Mouse (Mus musculus) kidney, adult 18-20 months (tissue): Measurements from ENCODE around the gene Trim8.

Experiments used
- DNase-seq: peaks from one replicate; pipeline ENCODE4 v3.0.0; 2021

Trim8 gene

DNA sequence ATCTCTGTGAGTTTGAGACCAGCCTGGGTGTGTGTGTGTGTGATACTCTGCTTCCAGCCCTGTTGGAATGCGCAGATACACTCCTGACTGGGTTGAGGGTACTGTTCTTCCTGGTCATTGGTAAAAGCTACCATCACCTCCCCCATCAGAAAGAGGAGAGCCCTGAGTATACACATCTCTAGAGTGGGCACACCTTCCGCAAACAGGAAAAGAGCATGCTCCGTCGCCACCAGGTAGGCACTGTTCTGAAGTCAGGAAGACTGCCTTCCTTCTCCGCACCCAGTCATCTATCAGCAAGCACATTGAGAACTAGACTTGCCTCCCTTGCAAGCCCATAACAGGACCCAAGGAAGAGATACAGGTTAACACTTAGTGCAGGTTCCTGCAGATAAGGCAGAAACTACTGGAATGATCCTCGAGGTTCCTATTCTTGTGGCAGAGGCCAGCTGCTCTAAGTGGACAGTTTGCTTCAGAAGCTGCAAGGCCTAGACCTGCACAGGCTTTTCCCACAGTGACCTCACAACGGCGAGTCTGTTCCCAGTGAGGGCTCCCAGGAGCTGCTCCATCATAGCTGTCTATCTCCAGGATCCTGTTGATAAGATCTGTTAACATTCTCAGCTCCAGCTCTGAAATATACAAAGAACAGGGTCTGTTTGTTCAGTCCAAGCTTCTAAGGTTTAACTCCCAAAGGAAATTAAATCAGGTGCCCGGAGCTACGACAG is 20.7 kb upstream of the Trim8 start:
- DNase-seq: no peak

DNA sequence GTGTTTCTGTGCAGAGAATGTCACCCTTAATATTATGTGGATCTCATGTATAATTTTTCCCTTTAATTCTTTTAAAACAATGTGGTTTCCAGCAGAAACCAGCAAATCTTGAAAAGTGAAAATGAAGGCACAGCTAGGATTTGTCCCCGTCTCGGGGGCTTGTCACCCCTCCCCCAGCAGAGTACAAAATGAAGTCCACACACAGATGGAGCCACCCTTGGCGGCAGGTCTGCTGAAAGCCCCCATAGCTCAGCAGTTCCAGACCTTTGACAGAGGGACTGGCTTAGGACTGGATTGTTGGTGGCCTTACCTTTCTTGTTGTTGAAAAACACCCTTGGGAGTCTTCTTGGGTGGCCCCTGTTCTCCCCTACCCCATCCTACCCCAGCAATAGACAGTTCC is 20.1 kb upstream of the Trim8 start:
- no peak for DNase-seq

DNA sequence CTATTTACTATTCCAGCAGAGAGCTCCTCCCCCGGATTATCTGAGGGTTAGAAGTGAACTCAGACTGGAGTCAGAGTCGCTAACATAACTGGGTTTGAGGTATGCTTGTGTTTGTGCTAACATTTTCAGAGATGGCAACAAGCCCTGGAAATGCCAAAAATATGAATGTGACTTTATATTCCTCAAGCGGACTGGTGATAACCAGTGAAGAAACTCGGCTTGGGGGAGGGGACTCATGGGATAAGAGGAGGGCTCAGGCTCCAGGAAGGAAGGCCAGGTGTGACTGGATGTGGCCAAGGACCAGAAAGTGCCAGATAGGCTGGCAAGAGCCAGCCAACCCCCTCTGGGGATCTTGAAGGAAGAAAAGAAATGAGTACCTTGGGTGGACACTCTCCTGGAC is 19.7 kb upstream of the Trim8 start:
- DNase-seq: no peak

DNA sequence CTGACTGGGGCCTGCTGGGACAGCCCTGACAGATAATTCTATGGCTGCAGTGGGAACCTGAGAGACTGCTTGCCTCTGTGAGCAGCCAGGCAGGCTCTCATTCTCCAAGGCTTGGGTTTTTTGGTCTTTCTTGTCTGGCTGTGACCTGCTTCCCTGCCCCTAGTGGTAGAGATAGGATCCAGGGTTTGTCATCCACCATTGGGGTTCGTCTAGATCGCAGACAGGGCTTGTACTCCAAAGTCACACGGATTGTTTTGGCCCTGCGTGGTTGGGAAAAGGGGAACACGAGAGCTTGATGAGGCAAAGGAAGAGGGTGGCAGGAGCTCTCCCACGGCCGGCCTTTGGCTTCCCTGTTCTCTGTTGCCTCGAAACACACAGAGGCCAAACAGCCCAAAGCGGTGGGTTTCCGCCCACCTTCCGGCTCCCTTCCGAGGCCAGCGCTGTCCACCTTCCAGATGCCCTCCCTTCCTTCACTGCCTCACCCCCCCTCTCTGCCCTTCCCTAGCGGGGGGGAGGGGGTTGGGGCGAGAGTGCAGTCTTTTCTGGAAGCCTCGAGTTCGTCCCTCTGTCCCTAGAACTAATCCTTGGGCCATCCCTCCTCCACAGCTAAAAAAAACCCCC is 18.5 kb upstream of the Trim8 start:
- no peak for DNase-seq

DNA sequence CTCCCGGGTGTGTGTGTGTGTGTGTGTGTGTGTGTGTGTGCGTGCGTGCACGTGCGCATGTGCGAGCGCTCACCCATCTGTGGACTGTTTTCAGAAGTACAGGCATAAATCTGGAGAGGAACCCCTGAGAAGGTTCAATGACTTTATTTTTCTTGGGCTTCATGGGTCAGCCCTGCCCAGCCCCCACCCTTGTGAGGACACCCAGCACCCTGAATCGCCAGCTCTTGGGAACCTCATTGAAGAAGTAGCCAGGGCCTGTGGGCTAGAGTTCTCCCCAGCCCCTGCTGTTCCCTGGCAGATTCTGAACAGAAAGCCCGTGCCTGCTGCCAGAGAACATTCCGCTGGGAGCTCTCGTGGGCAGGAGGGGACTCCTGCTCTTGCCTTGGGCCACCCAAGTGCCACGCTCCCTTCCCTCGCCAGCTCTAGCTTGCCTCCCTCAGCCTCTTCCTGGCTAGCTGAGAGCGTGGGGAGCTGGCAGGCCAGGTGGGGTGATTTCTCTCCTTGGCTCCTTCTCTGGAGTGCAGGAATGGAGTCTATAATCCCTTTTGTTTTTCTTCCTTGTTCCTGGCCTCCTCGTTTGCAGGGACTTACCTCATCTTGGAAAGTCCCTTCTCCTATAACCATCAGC is 17.7 kb upstream of the Trim8 start:
- DNase-seq: peak; percentile 63

DNA sequence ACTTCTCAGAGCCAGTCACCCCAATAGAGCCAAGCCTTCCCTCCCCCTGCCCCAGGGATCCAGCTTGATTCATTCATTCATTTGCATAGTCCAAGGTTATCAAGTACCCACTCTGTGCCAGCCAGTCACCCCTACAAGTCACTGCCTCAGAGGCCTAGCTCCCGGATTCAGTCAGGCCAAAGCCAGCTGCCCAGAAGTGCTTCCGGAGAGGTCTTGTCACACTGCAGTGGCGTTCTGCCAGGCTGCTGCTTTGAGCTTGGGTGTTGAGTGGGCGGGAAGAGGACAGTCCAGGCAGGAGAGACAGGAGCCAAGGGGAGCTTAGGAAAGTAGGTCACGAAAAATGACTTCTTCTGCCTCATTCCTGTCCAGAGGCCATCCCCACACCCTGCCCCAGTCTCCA is 17.0 kb upstream of the Trim8 start:
- DNase-seq: peak; percentile 82

DNA sequence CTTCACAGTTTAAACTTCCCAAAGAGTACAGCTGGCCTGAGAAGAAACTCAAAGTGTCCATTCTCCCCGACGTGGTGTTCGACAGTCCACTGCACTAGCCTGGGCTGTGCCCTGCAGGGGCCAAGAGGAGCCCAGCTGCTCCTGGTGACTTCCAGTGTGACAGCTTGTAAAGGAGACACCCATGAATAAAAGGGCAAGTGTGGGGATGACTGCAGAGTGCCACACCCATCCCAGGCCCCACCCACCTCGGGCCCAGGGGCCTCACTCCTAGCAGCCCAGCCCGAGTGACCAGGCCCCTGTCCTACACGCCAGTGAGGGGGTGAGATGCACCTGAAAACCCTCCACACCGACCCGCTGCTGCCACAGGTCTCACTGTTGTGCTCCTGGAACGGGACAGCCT is 15.7 kb upstream of the Trim8 start:
- DNase-seq: no peak

DNA sequence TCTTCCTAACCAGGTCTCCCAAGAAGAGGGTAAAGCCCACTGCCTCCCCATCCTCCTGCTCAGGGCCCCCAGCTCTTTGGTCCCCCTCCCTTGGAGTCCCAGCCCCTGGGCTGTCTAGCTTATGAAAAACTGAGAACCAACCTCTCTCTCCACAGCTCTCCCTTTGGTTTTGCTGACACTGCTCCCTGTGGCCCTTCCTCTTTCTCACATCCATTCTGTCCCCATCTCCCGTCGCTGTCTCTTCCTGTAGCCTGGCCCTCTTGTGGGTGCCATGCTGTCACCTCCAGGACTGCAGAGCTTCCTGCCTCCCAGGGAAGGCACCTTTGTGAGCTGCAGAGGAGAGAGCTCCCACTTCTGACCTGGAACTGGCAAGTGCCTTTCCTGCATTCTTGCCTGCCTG is 14.8 kb upstream of the Trim8 start:
- no peak for DNase-seq

DNA sequence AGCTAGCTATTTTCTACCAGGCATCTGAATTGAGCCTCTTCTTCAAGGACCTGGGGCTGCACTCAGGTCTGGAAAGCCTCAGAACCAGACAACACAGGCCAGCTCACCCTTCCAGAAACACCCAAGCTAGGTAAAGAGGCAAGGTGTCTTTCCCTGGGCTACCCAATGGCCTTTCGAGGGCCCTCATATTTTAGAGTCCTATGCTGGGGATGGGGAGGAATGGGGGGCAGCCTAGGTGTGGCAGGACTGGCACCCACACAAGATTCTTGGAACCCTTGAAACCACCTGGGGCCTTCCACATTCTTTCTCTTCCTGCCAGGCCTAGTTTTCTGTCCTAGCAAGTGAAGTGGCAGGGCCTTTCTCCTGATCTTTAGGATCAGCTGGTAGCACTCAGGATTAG is 12.1 kb upstream of the Trim8 start:
- DNase-seq: no peak

DNA sequence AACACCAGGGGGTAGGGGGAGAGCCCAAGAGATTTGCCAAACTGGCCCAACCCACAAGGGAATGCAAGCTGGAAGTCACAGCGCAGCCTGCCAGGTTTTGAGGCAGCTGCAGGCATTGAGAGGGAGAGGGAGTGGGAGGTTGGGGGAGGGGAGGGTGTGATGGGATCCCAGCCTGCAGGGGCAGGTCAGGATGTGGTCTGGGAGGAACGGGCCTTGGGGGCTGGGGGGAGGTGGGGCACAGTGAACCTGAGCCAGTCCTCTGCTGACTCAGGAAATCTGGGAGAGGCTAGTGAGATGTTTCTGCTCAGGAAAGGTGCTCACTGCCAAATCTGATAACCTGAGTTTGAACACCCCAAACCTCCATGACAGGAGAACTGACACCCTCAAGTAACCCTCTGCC is 10.9 kb upstream of the Trim8 start:
- DNase-seq: no peak

DNA sequence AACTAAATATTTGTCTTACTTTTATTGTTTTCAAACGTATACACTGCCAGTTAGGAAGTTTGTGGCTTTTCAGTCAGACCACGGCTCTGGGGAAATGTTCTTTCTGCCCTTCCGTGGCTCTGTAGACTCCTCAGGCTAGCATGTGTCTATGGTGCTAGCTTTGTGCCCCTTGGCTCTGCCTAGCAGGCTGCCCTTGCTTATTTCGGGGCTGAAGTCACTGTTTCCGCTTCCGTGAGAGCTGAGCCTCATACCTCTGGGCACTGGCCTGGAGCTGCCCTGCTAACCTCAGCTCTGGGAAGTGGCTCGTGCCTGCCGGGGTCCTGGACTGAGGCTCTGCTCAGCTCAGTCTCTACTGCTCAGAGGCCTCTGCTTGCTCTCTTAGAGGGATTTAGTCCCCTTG is 6.4 kb upstream of the Trim8 start:
- DNase-seq: no peak

DNA sequence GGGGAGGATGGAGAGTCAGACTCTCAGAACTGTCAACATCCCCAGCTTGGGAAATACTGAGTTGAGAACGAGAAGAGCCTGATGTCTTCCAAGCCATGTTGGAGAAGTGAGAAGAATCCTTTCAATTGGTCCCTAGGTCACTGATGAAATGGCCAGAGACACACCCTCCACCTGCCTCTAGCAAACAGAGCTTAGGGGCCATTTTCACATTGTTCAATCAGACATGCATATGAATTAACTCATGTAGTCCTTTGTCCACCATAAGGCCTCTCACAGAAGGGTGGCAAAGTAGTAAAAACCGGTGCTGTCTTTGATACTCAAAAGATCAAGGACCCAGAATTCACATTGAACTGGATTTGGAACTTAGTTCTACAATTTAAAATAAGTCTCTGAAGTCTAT is 4.3 kb upstream of the Trim8 start:
- DNase-seq: no peak

DNA sequence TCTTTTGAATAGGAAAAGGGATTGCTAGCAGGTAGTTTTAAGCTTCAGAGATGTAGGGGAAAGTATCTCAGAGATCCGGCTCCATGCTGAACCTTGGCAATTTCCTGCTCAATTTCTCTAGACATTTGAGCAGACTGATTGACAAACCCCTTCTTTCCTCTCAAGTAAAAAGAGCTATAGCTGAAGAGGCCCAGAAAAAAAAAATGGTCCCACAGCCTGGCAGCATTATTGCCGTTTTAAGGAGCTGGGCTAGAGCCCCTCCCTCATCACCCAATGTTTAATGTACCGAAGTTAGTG is 2.0 kb upstream of the Trim8 start:
- no peak for DNase-seq

DNA sequence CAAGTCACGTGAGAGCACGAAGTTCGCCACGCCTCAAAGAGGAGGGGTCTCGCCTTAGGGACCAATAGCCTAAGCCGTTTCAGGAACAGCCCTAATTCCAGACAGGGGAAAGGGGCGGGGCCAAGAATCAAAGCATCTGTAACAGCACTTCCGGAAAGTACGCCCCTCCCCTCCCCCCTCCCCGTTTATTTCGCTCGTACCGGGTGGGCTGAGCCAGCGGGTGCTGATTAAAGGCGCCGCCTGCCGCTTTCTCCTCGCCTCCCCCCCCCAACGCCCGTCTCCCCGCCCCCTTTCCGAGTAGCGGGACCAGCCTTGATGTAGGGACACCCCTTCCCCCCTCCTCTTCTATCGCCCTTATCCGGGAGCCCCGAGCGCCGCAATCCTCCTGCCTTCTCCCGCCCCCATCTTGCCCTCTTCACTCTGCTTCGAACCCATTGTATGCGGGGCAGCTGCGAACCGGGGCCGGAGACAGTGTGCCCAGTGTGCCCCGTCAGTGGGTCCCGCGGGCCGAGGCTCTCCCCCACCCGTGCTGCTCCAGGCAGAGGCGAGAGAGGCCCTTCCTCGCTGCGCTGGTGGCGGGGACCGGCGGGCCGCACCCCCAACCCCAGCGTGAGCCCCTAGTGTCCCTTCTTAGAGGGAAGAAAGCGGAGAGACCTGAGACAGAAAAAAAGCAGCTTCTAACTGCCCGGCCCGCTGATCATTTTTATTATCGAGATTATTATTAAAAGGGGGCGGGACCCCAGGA is 1.5 kb upstream of the Trim8 start:
- peak; percentile 97 for DNase-seq

DNA sequence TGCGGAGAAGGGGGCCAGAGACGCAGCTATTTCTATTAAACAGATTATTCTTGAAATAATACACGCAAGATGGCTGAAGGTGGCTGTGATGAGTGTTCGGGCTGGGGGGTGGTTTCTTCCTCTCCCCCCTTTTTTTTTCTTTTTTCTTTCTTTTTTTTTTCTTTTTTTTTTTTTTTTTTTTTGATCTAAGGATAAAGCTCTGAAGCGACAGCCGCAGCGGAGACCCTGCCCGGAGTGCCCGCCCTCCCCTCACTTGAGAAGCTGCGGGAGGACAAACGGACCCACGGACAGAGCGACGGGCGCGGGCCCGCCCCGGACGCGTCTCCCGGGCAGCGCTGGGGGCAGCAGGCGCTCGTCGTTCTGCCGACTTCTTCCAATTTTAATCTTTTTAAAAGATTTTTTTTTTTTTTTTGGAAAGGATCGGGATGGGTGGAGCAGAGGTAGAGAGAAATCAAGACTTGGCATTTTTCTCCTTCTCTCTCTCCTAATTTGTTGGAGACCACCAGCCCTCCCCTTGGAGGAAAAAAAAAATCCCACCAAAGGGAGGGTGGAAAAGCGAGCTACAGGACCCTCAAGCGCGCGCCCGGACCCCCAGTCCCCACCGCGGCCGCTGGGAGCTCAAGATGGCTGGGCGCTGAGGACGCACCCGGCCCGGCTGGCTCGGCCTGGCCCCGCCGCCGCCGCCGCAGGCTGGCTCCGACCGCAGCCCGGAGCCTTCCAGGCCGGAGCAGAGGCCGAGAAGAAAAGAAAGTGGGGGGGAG is 741 bp upstream of the Trim8 start:
- no peak for DNase-seq

DNA sequence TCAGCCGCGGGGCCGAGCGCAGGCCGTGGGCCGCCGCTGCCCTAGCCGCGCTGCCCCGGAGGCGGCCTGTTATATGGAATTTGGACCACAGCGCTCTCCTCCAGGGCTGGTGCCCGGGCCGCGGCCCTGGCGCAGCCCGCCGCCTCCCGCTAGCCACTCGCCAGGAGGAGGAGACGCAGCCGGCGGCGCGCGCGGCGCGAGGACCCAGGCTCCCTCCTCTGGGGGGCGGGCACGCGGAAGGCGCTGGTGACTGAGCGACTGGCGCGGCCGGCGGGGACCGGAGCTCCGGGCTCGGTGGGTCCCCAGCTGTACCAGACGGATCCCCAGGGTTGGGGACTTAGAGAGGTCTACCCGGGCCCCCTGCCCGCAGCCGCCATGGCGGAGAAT is 560 bp downstream of the Trim8 start:
- peak; percentile 83 for DNase-seq

DNA sequence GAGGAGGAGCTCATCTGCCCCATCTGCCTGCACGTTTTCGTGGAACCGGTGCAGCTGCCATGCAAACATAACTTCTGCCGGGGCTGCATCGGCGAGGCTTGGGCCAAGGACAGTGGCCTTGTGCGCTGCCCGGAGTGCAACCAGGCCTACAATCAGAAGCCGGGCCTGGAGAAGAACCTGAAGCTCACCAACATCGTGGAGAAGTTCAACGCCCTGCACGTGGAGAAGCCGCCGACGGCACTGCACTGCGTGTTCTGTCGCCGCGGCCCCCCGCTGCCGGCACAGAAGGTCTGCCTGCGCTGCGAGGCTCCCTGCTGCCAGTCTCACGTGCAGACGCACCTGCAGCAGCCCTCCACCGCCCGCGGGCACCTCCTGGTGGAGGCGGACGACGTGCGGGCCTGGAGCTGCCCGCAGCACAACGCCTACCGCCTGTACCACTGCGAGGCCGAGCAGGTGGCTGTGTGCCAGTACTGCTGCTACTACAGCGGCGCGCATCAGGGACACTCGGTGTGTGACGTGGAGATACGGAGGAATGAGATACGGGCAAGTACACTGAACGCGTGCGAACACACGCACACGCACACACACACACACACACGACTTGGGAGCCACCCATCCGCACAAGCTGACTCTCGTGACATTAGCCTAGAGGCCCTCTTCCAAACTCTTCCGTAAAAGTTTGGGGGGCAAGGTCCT is 1.1 kb downstream of the Trim8 start:
- peak; percentile 88 for DNase-seq

DNA sequence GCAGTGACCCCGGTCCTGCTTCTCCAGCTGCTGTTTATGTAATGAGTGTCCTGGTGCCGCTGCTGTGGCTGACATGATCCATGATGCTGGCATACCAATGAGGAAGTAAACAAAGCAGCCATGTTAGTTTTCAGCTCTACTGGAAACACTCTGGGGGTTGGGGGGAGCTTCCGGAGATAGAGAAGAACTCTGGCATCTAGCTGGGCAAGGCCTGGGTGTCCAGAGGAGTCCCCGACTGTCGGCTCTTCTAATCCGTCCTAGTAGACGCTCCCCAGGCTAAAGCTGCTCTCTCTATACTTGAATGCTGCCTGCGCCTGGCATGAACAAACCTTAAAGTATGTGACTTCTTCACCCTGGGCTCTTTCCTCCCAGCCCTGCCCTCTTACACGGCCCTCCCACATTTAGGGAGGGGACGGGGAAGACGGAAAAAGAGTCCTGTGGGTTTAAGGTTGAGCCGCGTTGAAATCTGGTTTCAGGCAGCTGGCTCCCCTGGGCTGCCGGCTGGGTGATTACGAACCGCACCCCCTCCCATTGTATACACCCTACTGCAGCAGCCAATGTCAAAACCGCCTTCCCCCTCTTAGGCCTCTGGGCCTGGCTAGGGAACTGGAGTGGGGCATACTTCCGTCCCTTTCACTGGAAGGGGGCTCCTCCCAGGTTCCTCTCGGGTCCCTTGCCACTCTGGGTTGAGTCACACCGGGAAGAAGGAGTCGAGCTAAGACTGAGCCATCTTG is 2.0 kb downstream of the Trim8 start:
- DNase-seq: peak; percentile 89

DNA sequence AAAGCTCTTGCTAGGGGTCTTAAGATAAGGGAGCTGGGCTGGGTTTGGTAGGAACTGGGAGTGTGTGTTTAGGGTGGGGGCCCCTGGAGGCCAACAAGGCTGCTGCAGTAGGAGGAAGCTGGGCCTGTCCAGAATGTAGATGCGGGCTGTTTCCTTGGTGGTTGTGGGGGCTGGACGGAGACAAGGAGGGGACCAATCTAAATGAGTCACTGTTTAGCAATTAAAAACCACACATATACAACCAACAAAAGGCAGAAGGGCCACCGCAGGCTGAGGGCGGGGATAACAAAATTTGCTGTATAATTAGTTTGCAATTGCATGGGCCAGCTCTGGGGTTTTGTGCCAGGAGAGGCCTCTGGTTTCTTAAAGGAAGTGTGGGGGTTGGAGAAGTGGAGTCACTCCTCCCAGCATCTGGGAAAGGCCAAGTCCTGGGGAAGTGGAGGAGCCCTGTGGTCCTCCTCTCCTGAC is 2.6 kb downstream of the Trim8 start:
- peak; percentile 63 for DNase-seq

DNA sequence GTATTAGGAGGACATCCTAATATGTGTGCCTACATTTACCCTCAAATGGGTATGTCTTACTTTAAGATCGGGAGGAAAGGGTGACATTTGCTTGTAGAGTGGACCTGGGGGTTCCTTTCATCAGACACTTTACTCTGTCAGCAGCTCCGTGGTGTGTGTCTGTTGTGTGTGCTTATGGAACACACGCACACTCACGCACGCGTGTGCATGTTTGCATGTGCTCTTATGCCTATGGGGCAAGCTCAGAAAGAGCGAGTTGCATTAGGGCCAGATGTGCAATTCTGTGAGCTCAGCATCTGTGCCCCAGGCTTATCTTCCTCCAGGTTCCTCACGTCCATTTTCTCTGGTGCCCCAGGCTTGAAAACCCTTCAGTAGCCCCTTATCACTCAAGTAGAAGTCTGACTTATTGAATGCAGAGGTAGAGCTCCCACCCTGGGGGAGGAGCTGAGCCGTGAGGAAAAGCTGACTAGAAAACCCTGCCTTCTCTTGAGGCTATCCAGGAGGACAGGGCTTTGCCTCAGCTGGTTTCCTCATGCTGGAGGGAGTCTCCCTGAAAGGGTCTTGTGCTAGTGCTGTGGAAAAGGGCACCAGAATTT is 3.4 kb downstream of the Trim8 start:
- DNase-seq: no peak

DNA sequence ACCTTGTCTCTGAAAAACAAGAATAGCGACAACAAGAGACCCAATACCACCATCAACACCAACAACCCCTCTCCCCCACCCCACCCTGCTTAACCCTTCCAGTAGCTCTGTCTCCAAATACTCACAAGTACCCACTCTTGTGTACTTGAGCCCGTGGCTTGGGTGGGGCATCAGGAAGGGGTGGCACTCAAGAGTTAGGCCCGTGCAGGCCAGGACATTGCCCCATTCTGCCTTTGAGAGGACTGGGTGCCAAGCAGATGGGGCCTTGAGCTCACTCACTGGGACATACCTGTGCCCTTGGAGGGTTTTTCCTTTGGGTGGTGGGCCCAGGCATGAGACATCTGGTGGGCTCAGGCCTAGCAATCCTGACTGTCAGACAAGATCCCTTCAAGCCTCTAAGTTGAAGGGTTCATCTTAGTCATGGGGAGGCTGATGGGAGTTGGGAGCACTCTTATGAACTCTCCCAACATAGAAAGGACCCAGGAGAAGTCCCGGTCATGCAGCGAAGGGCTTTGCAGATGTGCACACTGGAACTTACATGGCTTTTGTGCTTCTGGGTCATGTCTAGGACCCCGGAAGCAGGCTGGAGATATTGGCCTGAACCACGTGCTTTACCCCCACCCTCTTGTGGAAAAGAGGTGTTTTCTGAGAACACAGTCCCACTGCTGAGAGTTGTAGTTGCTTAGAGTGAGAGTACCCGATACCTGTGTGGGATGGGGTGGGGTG is 4.3 kb downstream of the Trim8 start:
- no peak for DNase-seq
